Mouse (Mus musculus): ENCODE measurements at regions not wholly inside any gene's neighbourhood (a gene's known extent, or its start where the extent isn't known, plus 50 kb on each side); places are given as distances from the start of the nearest gene placed in this dataset.

GRCm38 (mm10) chr1:61139984-61140648 lies 162.4 kb downstream of the Icos start:
- Histone ChIP-seq H3K27me3 (ENCODE audit: insufficient read depth, poor library complexity, severe bottlenecking) (no peaks in the 10 kb centered on the region), H3K4me1 (peaks cover 43% of the 10 kb centered on the region), H3K9me3 (no peaks in the 10 kb centered on the region), H3K27ac (peak overlapping the region; percentile 76; the same call in 1 of the 2 replicates), H3K4me3 (no peak overlapping the region), H3K36me3 (no peaks in the 10 kb centered on the region)
- no peak for DNase-seq (ENCODE audit: low spot score)
- WGBS: 33% methylated on average over 10 of the region's 10 CpGs

- WGBS: 21% methylated on average over 9 of the region's 9 CpGs
- no peaks in the 10 kb centered on the region for H3K27me3 ChIP-seq (ENCODE audit: insufficient read depth, poor library complexity, severe bottlenecking)
- H3K9me3 ChIP-seq: no peaks in the 10 kb centered on the region
- H3K4me1 ChIP-seq: peaks cover 50% of the 10 kb centered on the region
- no peak for DNase-seq (ENCODE audit: low spot score)
- no peak overlapping the region for H3K4me3 ChIP-seq
- peak overlapping the region; percentile 62 for H3K27ac ChIP-seq
- no peaks in the 10 kb centered on the region for H3K36me3 ChIP-seq
Observed at GRCm38 (mm10) chr1:61140870-61141591, 163.3 kb downstream of the Icos start.

- H3K4me1 ChIP-seq: peaks cover 54% of the 10 kb centered on the region
- H3K27ac ChIP-seq: peak overlapping the region; percentile 62; the same call in 1 of the 2 replicates
- H3K9me3 ChIP-seq: no peaks in the 10 kb centered on the region
- no peaks in the 10 kb centered on the region for H3K27me3 ChIP-seq (ENCODE audit: insufficient read depth, poor library complexity, severe bottlenecking)
- no peak overlapping the region for H3K4me3 ChIP-seq
- DNase-seq (ENCODE audit: low spot score): no peak
- no peaks in the 10 kb centered on the region for H3K36me3 ChIP-seq
- WGBS: 30% methylated on average over 2 of the region's 2 CpGs
Observed at GRCm38 (mm10) chr1:61141592-61141930, 163.8 kb downstream of the Icos start.

GRCm38 (mm10) chr1:61141952-61142351 lies 164.2 kb downstream of the Icos start:
- no peaks in the 10 kb centered on the region for H3K27me3 ChIP-seq (ENCODE audit: insufficient read depth, poor library complexity, severe bottlenecking)
- DNase-seq (ENCODE audit: low spot score): no peak
- H3K9me3 ChIP-seq: no peaks in the 10 kb centered on the region
- WGBS: 39% methylated on average over 9 of the region's 9 CpGs
- peaks cover 54% of the 10 kb centered on the region for H3K4me1 ChIP-seq
- H3K4me3 ChIP-seq: no peak overlapping the region
- H3K27ac ChIP-seq: peak overlapping the region; percentile 62; the same call in 1 of the 2 replicates
- no peaks in the 10 kb centered on the region for H3K36me3 ChIP-seq

GRCm38 (mm10) chr1:61143030-61143753 lies 165.5 kb downstream of the Icos start:
- Histone ChIP-seq H3K4me1 (peaks cover 54% of the 10 kb centered on the region), H3K9me3 (no peaks in the 10 kb centered on the region), H3K4me3 (no peak overlapping the region), H3K27ac (peak overlapping the region; percentile 44; the same call in 1 of the 2 replicates), H3K36me3 (no peaks in the 10 kb centered on the region), H3K27me3 (ENCODE audit: insufficient read depth, poor library complexity, severe bottlenecking) (no peaks in the 10 kb centered on the region)
- DNase-seq (ENCODE audit: low spot score): no peak
- WGBS: 35% methylated on average over 14 of the region's 14 CpGs

- H3K36me3 ChIP-seq: no peaks in the 10 kb centered on the region
- H3K27ac ChIP-seq: no peak overlapping the region
- H3K4me1 ChIP-seq: peaks cover 54% of the 10 kb centered on the region
- H3K4me3 ChIP-seq: no peak overlapping the region
- WGBS: 53% methylated on average over 8 of the region's 8 CpGs
- DNase-seq (ENCODE audit: low spot score): no peak
- no peaks in the 10 kb centered on the region for H3K27me3 ChIP-seq (ENCODE audit: insufficient read depth, poor library complexity, severe bottlenecking)
- no peaks in the 10 kb centered on the region for H3K9me3 ChIP-seq
Observed at GRCm38 (mm10) chr1:61143754-61144066, 166.0 kb downstream of the Icos start.

GRCm38 (mm10) chr1:61145013-61145412 lies 167.3 kb downstream of the Icos start:
- Histone ChIP-seq H3K4me1 (peaks cover 44% of the 10 kb centered on the region), H3K4me3 (no peak overlapping the region), H3K27ac (no peak overlapping the region), H3K36me3 (no peaks in the 10 kb centered on the region), H3K9me3 (no peaks in the 10 kb centered on the region), H3K27me3 (ENCODE audit: insufficient read depth, poor library complexity, severe bottlenecking) (no peaks in the 10 kb centered on the region)
- DNase-seq (ENCODE audit: low spot score): no peak
- WGBS: 24% methylated on average over 4 of the region's 4 CpGs

GRCm38 (mm10) chr1:61145572-61145971 lies 167.8 kb downstream of the Icos start:
- 65% methylated on average over 7 of the region's 7 CpGs for WGBS
- no peak for DNase-seq (ENCODE audit: low spot score)
- Histone ChIP-seq H3K9me3 (no peaks in the 10 kb centered on the region), H3K36me3 (no peaks in the 10 kb centered on the region), H3K27ac (no peak overlapping the region), H3K27me3 (ENCODE audit: insufficient read depth, poor library complexity, severe bottlenecking) (no peaks in the 10 kb centered on the region), H3K4me1 (peaks cover 39% of the 10 kb centered on the region), H3K4me3 (no peak overlapping the region)

- no peaks in the 10 kb centered on the region for H3K9me3 ChIP-seq
- peaks cover 33% of the 10 kb centered on the region for H3K4me1 ChIP-seq
- no peak overlapping the region for H3K27ac ChIP-seq
- DNase-seq (ENCODE audit: low spot score): no peak
- WGBS: 53% methylated on average over 3 of the region's 3 CpGs
- no peaks in the 10 kb centered on the region for H3K27me3 ChIP-seq (ENCODE audit: insufficient read depth, poor library complexity, severe bottlenecking)
- H3K4me3 ChIP-seq: no peak overlapping the region
- no peaks in the 10 kb centered on the region for H3K36me3 ChIP-seq
Observed at GRCm38 (mm10) chr1:61146222-61146723, 168.5 kb downstream of the Icos start.

- no peaks in the 10 kb centered on the region for H3K9me3 ChIP-seq
- H3K4me3 ChIP-seq: no peak overlapping the region
- no peak for DNase-seq (ENCODE audit: low spot score)
- 0 out of 2 replicates have a peak overlapping the region, but pooled peaks have one; percentile 29 for H3K27ac ChIP-seq
- H3K4me1 ChIP-seq: 0 out of 2 replicates have a peak, but pooled peaks cover 2% of the 10 kb centered on the region
- 48% methylated on average over 2 of the region's 2 CpGs for WGBS
- H3K36me3 ChIP-seq: no peaks in the 10 kb centered on the region
- H3K27me3 ChIP-seq (ENCODE audit: insufficient read depth, poor library complexity, severe bottlenecking): no peaks in the 10 kb centered on the region
Observed at GRCm38 (mm10) chr1:61151742-61152141, 174.0 kb downstream of the Icos start.

- Histone ChIP-seq H3K4me3 (no peak overlapping the region), H3K9me3 (no peaks in the 10 kb centered on the region), H3K27me3 (ENCODE audit: insufficient read depth, poor library complexity, severe bottlenecking) (no peaks in the 10 kb centered on the region), H3K27ac (0 out of 2 replicates have a peak overlapping the region, but pooled peaks have one; percentile 29), H3K36me3 (no peaks in the 10 kb centered on the region), H3K4me1 (0 out of 2 replicates have a peak, but pooled peaks cover 2% of the 10 kb centered on the region)
- WGBS: 84% methylated on average over 5 of the region's 5 CpGs
- no peak for DNase-seq (ENCODE audit: low spot score)
Observed at GRCm38 (mm10) chr1:61152157-61152556, 174.4 kb downstream of the Icos start.

- H3K27ac ChIP-seq: no peak overlapping the region
- H3K4me1 ChIP-seq: 0 out of 2 replicates have a peak, but pooled peaks cover 2% of the 10 kb centered on the region
- 91% methylated on average over 3 of the region's 3 CpGs for WGBS
- H3K27me3 ChIP-seq (ENCODE audit: insufficient read depth, poor library complexity, severe bottlenecking): no peaks in the 10 kb centered on the region
- no peak overlapping the region for H3K4me3 ChIP-seq
- H3K9me3 ChIP-seq: no peaks in the 10 kb centered on the region
- no peak for DNase-seq (ENCODE audit: low spot score)
- no peaks in the 10 kb centered on the region for H3K36me3 ChIP-seq
Observed at GRCm38 (mm10) chr1:61154216-61154615, 176.5 kb downstream of the Icos start.

- WGBS: 82% methylated on average over 4 of the region's 4 CpGs
- Histone ChIP-seq H3K36me3 (no peaks in the 10 kb centered on the region), H3K9me3 (no peaks in the 10 kb centered on the region), H3K27me3 (ENCODE audit: insufficient read depth, poor library complexity, severe bottlenecking) (no peaks in the 10 kb centered on the region), H3K27ac (no peak overlapping the region), H3K4me1 (no peaks in the 10 kb centered on the region), H3K4me3 (no peak overlapping the region)
- no peak for DNase-seq (ENCODE audit: low spot score)
Observed at GRCm38 (mm10) chr1:61157271-61157670, 179.5 kb downstream of the Icos start.

Measured in heart, embryonic 10.5 days (tissue).